Mouse (Mus musculus) kidney, postnatal 0 days (tissue): ENCODE measurements around the gene Rara. TPM values are rescaled to one million over a fixed set of nuclear protein-coding genes. Genes with fewer than 3 reads are reported as not detected.

Experiments used
- ATAC-seq: fragments of 200-750 bp; cut with Nextera tagmentation; replicated peaks from 2 replicates; pipeline ENCODE4 v1.8.0; 2017; ENCODE audit warnings: low read depth, moderate number of reproducible peaks, moderate TSS enrichment, moderate library complexity; ENCODE audit not compliant: low FRiP score
- DNase-seq: peaks from one replicate; pipeline ENCODE4 v3.0.0-alpha.2; 2016; ENCODE audit warnings: low spot score
- H3K27ac ChIP-seq: fragments of 300-500 bp; sonication (generic); 2 replicates; pipeline ENCODE4 v1.5.1; 2014; ENCODE audit warnings: mild to moderate bottlenecking
- H3K27me3 ChIP-seq: fragments of 300-500 bp; sonication (generic); 2 replicates; pipeline ENCODE4 v1.6.1; 2014; ENCODE audit warnings: low read length, mixed read lengths; ENCODE audit not compliant: insufficient read depth
- H3K36me3 ChIP-seq: fragments of 300-500 bp; sonication (generic); 2 replicates; pipeline ENCODE4 v1.6.1; 2014; ENCODE audit warnings: low read length, mixed read lengths; ENCODE audit not compliant: insufficient read depth
- H3K4me1 ChIP-seq: fragments of 300-500 bp; sonication (generic); replicated peaks from 2 replicates; pipeline ENCODE4 v1.6.1; 2014; ENCODE audit warnings: antibody characterized with exemption, low read length, mixed read lengths; ENCODE audit not compliant: insufficient read depth
- H3K4me2 ChIP-seq: fragments of 300-500 bp; sonication (generic); 2 replicates; pipeline ENCODE4 v1.6.1; 2014; ENCODE audit warnings: mild to moderate bottlenecking, low read length, moderate library complexity, mixed read lengths
- H3K4me3 ChIP-seq: fragments of 300-500 bp; sonication (generic); replicated peaks from 2 replicates; pipeline ENCODE4 v1.5.1; 2014; ENCODE audit warnings: low read depth, low read length
- H3K9ac ChIP-seq: fragments of 300-500 bp; sonication (generic); 2 replicates; pipeline ENCODE4 v1.6.1; 2014; ENCODE audit warnings: low read depth, low read length
- H3K9me3 ChIP-seq: fragments of 300-500 bp; sonication (generic); replicated peaks from 2 replicates; pipeline ENCODE4 v1.6.1; 2016; ENCODE audit warnings: low read length, inconsistent platforms, mixed read lengths
- CTCF ChIP-seq: IDR thresholded peaks from 2 replicates; pipeline ENCODE4 v1.5.1; 2016; ENCODE audit warnings: antibody characterized with exemption, low read depth, mild to moderate bottlenecking, moderate library complexity
- WGBS: fragments of 180-500 bp; shearing (Covaris S2); extraction: QIAGEN DNeasy Blood & Tissue Kit; methylation state at CpG from one replicate; pipeline ENCODE4 v1.1.7; 2014; 5-methylcytosine and 5-hydroxymethylcytosine counted together
- polyA plus RNA-seq: library from polyadenylated mRNA; unstranded; fragments of >200 nt; fragmentation: Nextera tagmentation; extraction: Ambion mirVana; gene quantifications from 2 replicates; pipeline ENCODE4 v1.2.1, GENCODE M21; 2015

The Rara gene
- polyA plus RNA-seq, 1 experiment from 2014 or later, result 25.7 TPM

- Histone ChIP-seq H3K9me3 (no peaks in the 10 kb centered on the region), H3K4me2 (peak overlapping the region; percentile 10; the same call in 1 of the 2 replicates), H3K27me3 (no peaks in the 10 kb centered on the region), H3K4me3 (no peak overlapping the region), H3K4me1 (peaks cover 59% of the 10 kb centered on the region), H3K9ac (no peak overlapping the region), H3K27ac (peak overlapping the region; percentile 86), H3K36me3 (no peaks in the 10 kb centered on the region)
- WGBS, result 9% methylated on average over 12 of the region's 12 CpGs
- ATAC-seq, result no peak
- peak; percentile 70 for DNase-seq
- no peak for TF ChIP-seq CTCF
Observed at GRCm38 (mm10) chr11:98925868-98926311, 1.7 kb upstream of the Rara start.

GRCm38 (mm10) chr11:98926553-98926952 is 1.1 kb upstream of the Rara start:
- ATAC-seq (no peak), DNase-seq (no peak)
- H3K4me3 ChIP-seq, result no peak overlapping the region
- no peak for TF ChIP-seq CTCF
- H3K9me3 ChIP-seq, result no peaks in the 10 kb centered on the region
- H3K4me1 ChIP-seq, result peaks cover 65% of the 10 kb centered on the region
- WGBS, result 69% methylated on average over 7 of the region's 7 CpGs
- H3K27me3 ChIP-seq, result no peaks in the 10 kb centered on the region
- H3K27ac ChIP-seq, result peak overlapping the region; percentile 86
- no peaks in the 10 kb centered on the region for H3K36me3 ChIP-seq
- H3K4me2 ChIP-seq, result peak overlapping the region; percentile 10; the same call in 1 of the 2 replicates
- no peak overlapping the region for H3K9ac ChIP-seq

- Histone ChIP-seq H3K27me3 (no peaks in the 10 kb centered on the region), H3K36me3 (no peaks in the 10 kb centered on the region), H3K4me1 (peaks cover 78% of the 10 kb centered on the region), H3K9me3 (no peaks in the 10 kb centered on the region), H3K4me3 (peak overlapping the region; percentile 57), H3K4me2 (peak overlapping the region; percentile 84), H3K9ac (peak overlapping the region; percentile 67), H3K27ac (peak overlapping the region; percentile 71)
- peak; percentile 29; the same call in 1 of the 2 replicates for ATAC-seq
- TF ChIP-seq CTCF, result no peak
- DNase-seq, result no peak
- WGBS, result 17% methylated on average over 12 of the region's 12 CpGs
Observed at GRCm38 (mm10) chr11:98928186-98928893, 722 bp downstream of the Rara start.

- DNase-seq (peak; percentile 62), ATAC-seq (no peak)
- WGBS, result 6% methylated on average over 9 of the region's 9 CpGs
- H3K4me3 ChIP-seq, result no peak overlapping the region; the same call in 1 of the 2 replicates
- no peaks in the 10 kb centered on the region for H3K9me3 ChIP-seq
- peak overlapping the region; percentile 84 for H3K4me2 ChIP-seq
- peak overlapping the region; percentile 40; the same call in 1 of the 2 replicates for H3K9ac ChIP-seq
- peak overlapping the region; percentile 71 for H3K27ac ChIP-seq
- no peak for TF ChIP-seq CTCF
- no peaks in the 10 kb centered on the region for H3K36me3 ChIP-seq
- H3K27me3 ChIP-seq, result no peaks in the 10 kb centered on the region
- peaks cover 72% of the 10 kb centered on the region for H3K4me1 ChIP-seq
Observed at GRCm38 (mm10) chr11:98929503-98929902, 1.9 kb downstream of the Rara start.

- H3K9me3 ChIP-seq, result no peaks in the 10 kb centered on the region
- 41% methylated on average over 7 of the region's 7 CpGs for WGBS
- H3K27ac ChIP-seq, result peak overlapping the region; percentile 71
- DNase-seq (no peak), ATAC-seq (no peak)
- TF ChIP-seq CTCF, result no peak
- peaks cover 70% of the 10 kb centered on the region for H3K4me1 ChIP-seq
- H3K4me2 ChIP-seq, result 0 out of 2 replicates have a peak overlapping the region, but pooled peaks have one; percentile 84
- 0 out of 2 replicates have a peak overlapping the region, but pooled peaks have one; percentile 40 for H3K9ac ChIP-seq
- H3K36me3 ChIP-seq, result no peaks in the 10 kb centered on the region
- H3K27me3 ChIP-seq, result no peaks in the 10 kb centered on the region
- no peak overlapping the region for H3K4me3 ChIP-seq
Observed at GRCm38 (mm10) chr11:98930127-98930601, 2.5 kb downstream of the Rara start.

GRCm38 (mm10) chr11:98930773-98931512 is 3.3 kb downstream of the Rara start:
- no peak for TF ChIP-seq CTCF
- no peaks in the 10 kb centered on the region for H3K36me3 ChIP-seq
- no peak overlapping the region for H3K4me2 ChIP-seq
- H3K9me3 ChIP-seq, result no peaks in the 10 kb centered on the region
- H3K27ac ChIP-seq, result peak overlapping the region; percentile 71
- 35% methylated on average over 10 of the region's 10 CpGs for WGBS
- no peaks in the 10 kb centered on the region for H3K27me3 ChIP-seq
- ATAC-seq, result no peak
- peaks cover 68% of the 10 kb centered on the region for H3K4me1 ChIP-seq
- no peak overlapping the region for H3K4me3 ChIP-seq
- no peak overlapping the region for H3K9ac ChIP-seq
- no peak for DNase-seq
